Mouse (Mus musculus) midbrain, postnatal 0 days (tissue): ENCODE results near the gene C8b. TPM values are rescaled to one million over a fixed set of nuclear protein-coding genes. Genes with fewer than 3 reads are reported as not detected.

Experiments
- ATAC-seq: fragments of 200-750 bp; cut with Nextera tagmentation; 2 replicates; pipeline ENCODE4 v1.8.0; 2017; ENCODE audit warnings: moderate number of reproducible peaks, mild to moderate bottlenecking, moderate TSS enrichment, moderate library complexity; ENCODE audit not compliant: low FRiP score
- DNase-seq: peaks from one replicate; pipeline ENCODE4 v3.0.0-alpha.2; 2015; ENCODE audit warnings: low spot score
- H3K27ac ChIP-seq: fragments of 300-500 bp; sonication (generic); 2 replicates; pipeline ENCODE4 v1.5.1; 2014; ENCODE audit warnings: low read depth, mild to moderate bottlenecking, low read length, mixed read lengths
- H3K27me3 ChIP-seq: fragments of 300-500 bp; sonication (generic); 2 replicates; pipeline ENCODE4 v1.6.1; 2014; ENCODE audit warnings: low read length, control low read depth, mixed read lengths; ENCODE audit not compliant: insufficient read depth
- H3K36me3 ChIP-seq: fragments of 300-500 bp; sonication (generic); 2 replicates; pipeline ENCODE4 v1.6.1; 2014; ENCODE audit warnings: low read length, control low read depth, mixed read lengths; ENCODE audit not compliant: insufficient read depth
- H3K4me1 ChIP-seq: fragments of 300-500 bp; sonication (generic); 2 replicates; pipeline ENCODE4 v1.6.1; 2014; ENCODE audit warnings: mild to moderate bottlenecking, control low read depth, antibody characterized with exemption, low read length, mixed read lengths; ENCODE audit not compliant: insufficient read depth
- H3K4me2 ChIP-seq: fragments of 300-500 bp; sonication (generic); 2 replicates; pipeline ENCODE4 v1.6.1; 2014; ENCODE audit warnings: low read depth, mild to moderate bottlenecking, low read length, mixed read lengths; ENCODE audit not compliant: poor library complexity, severe bottlenecking
- H3K4me3 ChIP-seq: fragments of 300-500 bp; sonication (generic); 2 replicates; pipeline ENCODE4 v1.5.1; 2014; ENCODE audit warnings: low read depth, mild to moderate bottlenecking, low read length, moderate library complexity
- H3K9ac ChIP-seq: fragments of 300-500 bp; sonication (generic); replicated peaks from 2 replicates; pipeline ENCODE4 v1.6.1; 2014; ENCODE audit warnings: mild to moderate bottlenecking, low read length, moderate library complexity, mixed read lengths; ENCODE audit not compliant: poor library complexity, severe bottlenecking
- H3K9me3 ChIP-seq: fragments of 300-500 bp; sonication (generic); 2 replicates; pipeline ENCODE4 v1.6.1; 2016; ENCODE audit warnings: low read length, control low read depth
- CTCF ChIP-seq: IDR thresholded peaks from 2 replicates; pipeline ENCODE4 v1.5.1; 2016; ENCODE audit warnings: antibody characterized with exemption, mild to moderate bottlenecking
- WGBS: fragments of 180-500 bp; shearing (Covaris S2); extraction: QIAGEN DNeasy Blood & Tissue Kit; methylation state at CpG from one replicate; pipeline ENCODE4 v1.1.7; 2014; 5-methylcytosine and 5-hydroxymethylcytosine counted together
- polyA plus RNA-seq: library from polyadenylated mRNA; unstranded; fragments of >200 nt; fragmentation: Nextera tagmentation; extraction: Ambion mirVana; gene quantifications from 2 replicates; pipeline ENCODE4 v1.2.1, GENCODE M21; 2015
- total RNA-seq: library from RNA; depleted of rRNA; stranded (reverse); fragments of >200 nt; gene quantifications from 2 replicates; pipeline ENCODE4 v1.2.3, GENCODE M21; 2014

The C8b gene
- total and polyA plus RNA-seq, 2 experiments from 2014 or later, result 0.22 TPM; not detected in 1

DNA sequence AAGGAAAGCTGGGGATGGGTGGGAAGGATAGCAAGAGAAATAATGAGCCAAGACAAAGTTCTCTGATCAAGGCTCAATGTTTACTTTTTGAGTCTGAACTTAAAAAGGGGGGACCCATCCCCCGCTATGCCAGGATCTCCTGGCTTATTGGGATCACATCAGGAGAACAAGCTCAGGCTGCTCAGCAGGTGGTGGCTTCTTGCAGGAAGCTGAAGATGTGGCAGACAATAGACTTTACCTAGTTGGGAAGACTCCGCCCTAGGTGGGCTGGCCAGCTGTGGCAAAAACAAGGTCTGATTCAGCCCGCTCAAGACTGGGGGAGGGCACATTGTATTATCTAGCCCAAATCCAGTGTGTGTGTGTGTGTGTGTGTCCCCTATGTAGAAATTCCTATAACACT is 35.5 kb downstream of the C8b start:
- H3K4me2 ChIP-seq, result no peak overlapping the region
- DNase-seq (no peak), ATAC-seq (no peak)
- no peaks in the 10 kb centered on the region for H3K4me1 ChIP-seq
- H3K27ac ChIP-seq, result no peak overlapping the region
- no peaks in the 10 kb centered on the region for H3K9me3 ChIP-seq
- no peaks in the 10 kb centered on the region for H3K36me3 ChIP-seq
- WGBS, result 92% methylated on average over 3 of the region's 3 CpGs
- H3K4me3 ChIP-seq, result no peak overlapping the region
- H3K27me3 ChIP-seq, result no peaks in the 10 kb centered on the region
- no peak for TF ChIP-seq CTCF
- H3K9ac ChIP-seq, result no peak overlapping the region

- Histone ChIP-seq H3K36me3 (no peaks in the 10 kb centered on the region), H3K9ac (no peak overlapping the region), H3K27ac (no peak overlapping the region), H3K4me1 (no peaks in the 10 kb centered on the region), H3K27me3 (no peaks in the 10 kb centered on the region), H3K9me3 (no peaks in the 10 kb centered on the region), H3K4me3 (no peak overlapping the region), H3K4me2 (no peak overlapping the region)
- 87% methylated on average over 4 of the region's 4 CpGs for WGBS
- DNase-seq (no peak), ATAC-seq (no peak)
- TF ChIP-seq CTCF, result no peak
Measured at GRCm38 (mm10) chr4:104804100-104804499, 38.0 kb downstream of the C8b start.

- Histone ChIP-seq H3K9ac (no peak overlapping the region), H3K4me3 (no peak overlapping the region), H3K9me3 (no peaks in the 10 kb centered on the region), H3K4me2 (no peak overlapping the region), H3K27me3 (no peaks in the 10 kb centered on the region), H3K4me1 (no peaks in the 10 kb centered on the region), H3K27ac (no peak overlapping the region), H3K36me3 (no peaks in the 10 kb centered on the region)
- ATAC-seq (no peak), DNase-seq (no peak)
- TF ChIP-seq CTCF, result no peak
- 64% methylated on average over 19 of the region's 19 CpGs for WGBS
Measured at GRCm38 (mm10) chr4:104805414-104806257, 39.5 kb downstream of the C8b start.

- no peak overlapping the region for H3K4me3 ChIP-seq
- no peak overlapping the region for H3K9ac ChIP-seq
- no peak overlapping the region for H3K4me2 ChIP-seq
- H3K9me3 ChIP-seq, result no peaks in the 10 kb centered on the region
- no peak for ATAC-seq
- no peaks in the 10 kb centered on the region for H3K4me1 ChIP-seq
- WGBS, result 65% methylated on average over 10 of the region's 10 CpGs
- no peaks in the 10 kb centered on the region for H3K36me3 ChIP-seq
- no peak for TF ChIP-seq CTCF
- peak; percentile 34 for DNase-seq
- no peaks in the 10 kb centered on the region for H3K27me3 ChIP-seq
- H3K27ac ChIP-seq, result no peak overlapping the region
Measured at GRCm38 (mm10) chr4:104810710-104811286, 44.7 kb downstream of the C8b start.

DNA sequence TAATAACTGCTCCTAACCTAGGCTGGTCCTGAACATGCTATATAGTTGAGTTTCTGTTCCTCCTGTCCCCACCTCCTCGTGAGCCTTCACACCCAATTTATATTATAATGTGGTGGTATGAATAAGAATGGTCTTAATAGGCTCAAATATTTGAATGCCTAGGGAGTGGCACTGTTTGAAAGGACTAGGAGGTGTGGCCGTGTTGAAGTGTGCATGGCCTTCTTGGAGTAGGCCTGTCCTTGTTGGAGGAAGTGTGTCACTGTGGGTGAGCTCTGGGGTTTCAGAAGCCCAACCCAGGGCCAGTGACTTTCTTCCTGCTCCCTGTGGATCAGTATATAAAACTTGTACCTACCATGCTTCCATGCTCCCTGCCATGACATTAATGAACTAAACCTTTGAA is 47.5 kb downstream of the C8b start:
- H3K36me3 ChIP-seq, result no peaks in the 10 kb centered on the region
- H3K27me3 ChIP-seq, result no peaks in the 10 kb centered on the region
- H3K9ac ChIP-seq, result no peak overlapping the region
- DNase-seq (no peak), ATAC-seq (no peak)
- no peak overlapping the region for H3K4me2 ChIP-seq
- H3K27ac ChIP-seq, result no peak overlapping the region
- no peaks in the 10 kb centered on the region for H3K9me3 ChIP-seq
- H3K4me1 ChIP-seq, result no peaks in the 10 kb centered on the region
- H3K4me3 ChIP-seq, result no peak overlapping the region
- no peak for TF ChIP-seq CTCF
- WGBS, result 71% methylated on average over 2 of the region's 2 CpGs

GRCm38 (mm10) chr4:104816519-104817232 is 50.6 kb downstream of the C8b start:
- no peaks in the 10 kb centered on the region for H3K4me1 ChIP-seq
- no peak for TF ChIP-seq CTCF
- H3K36me3 ChIP-seq, result no peaks in the 10 kb centered on the region
- no peak for DNase-seq
- no peak overlapping the region for H3K9ac ChIP-seq
- H3K9me3 ChIP-seq, result no peaks in the 10 kb centered on the region
- no peak overlapping the region for H3K27ac ChIP-seq
- ATAC-seq, result no peak
- 83% methylated on average over 4 of the region's 4 CpGs for WGBS
- no peak overlapping the region for H3K4me3 ChIP-seq
- no peak overlapping the region for H3K4me2 ChIP-seq
- H3K27me3 ChIP-seq, result no peaks in the 10 kb centered on the region
